Comparison of ENCODE assay signal across 9 mouse cellular contexts in genomic region chr2:3422548-3422947, GRCm38 (mm10). TPM values are rescaled to one million over a fixed set of nuclear protein-coding genes. Genes with fewer than 3 reads are reported as not detected.
DNase-seq lines count a peak whose midpoint lies in the region; ATAC-seq and TF ChIP-seq lines count a peak whose summit lies in the region.
"Had no signal": no experiment of that assay in that cellular context is flagged by ENCODE, and none has a peak within 500 bp of the region (broad histone marks: within the 10 kb centered on the region; RNA-seq: fewer than 3 reads in every experiment).

Gene Meig1 (minus strand): TSS chr2:3422648.

- no peak for ATAC-seq in hindbrain, embryonic 13.5 days (ENCODE audit: low FRiP score)
- no peak for ATAC-seq in embryonic facial prominence, embryonic 15.5 days (ENCODE audit: insufficient number of reproducible peaks, low FRiP score, low TSS enrichment, low read depth)
- ATAC-seq in liver, embryonic 16.5 days (ENCODE audit: low read depth), result no peak
- no peak for ATAC-seq in CD4-positive, CD25-positive, alpha-beta regulatory T cell, adult 4 months

- TF ChIP-seq CTCF in E14TG2a.4 (conservative IDR thresholded peaks at IDR 0.05; ENCODE audit: low read length), result no peak

- H3K4me1 ChIP-seq in hindbrain, embryonic 13.5 days (replicated peaks), result peaks cover 23% of the 10 kb centered on the region
- H3K4me1 ChIP-seq in hindbrain, embryonic 10.5 days (replicated peaks), result peaks cover 33% of the 10 kb centered on the region
- peaks cover 52% of the 10 kb centered on the region for H3K4me1 ChIP-seq in E14TG2a.4 (replicated peaks; ENCODE audit: low read depth, low read length)
- H3K4me1 ChIP-seq in embryonic facial prominence, embryonic 15.5 days, result peaks cover 18% of the 10 kb centered on the region
- H3K4me1 ChIP-seq in liver, embryonic 16.5 days (ENCODE audit: control insufficient read depth, low read depth, low read length), result peaks cover 9% of the 10 kb centered on the region

- H3K9ac ChIP-seq in hindbrain, embryonic 13.5 days, result no peak within 1 kb of the TSS
- no peak within 1 kb of the TSS for H3K9ac ChIP-seq in embryonic facial prominence, embryonic 15.5 days
- H3K9ac ChIP-seq in liver, embryonic 16.5 days (ENCODE audit: low read depth, low read length), result peak within 1 kb of the TSS; percentile 57

- no peak for DNase-seq in hindbrain, embryonic 10.5 days (ENCODE audit: low spot score)
- no peak for DNase-seq in gastrocnemius, postnatal 10 days
- no peak for DNase-seq in adrenal gland, postnatal 14 days

- H3K9me3 ChIP-seq in hindbrain, embryonic 13.5 days, result no peaks in the 10 kb centered on the region
- H3K9me3 ChIP-seq in hindbrain, embryonic 10.5 days, result 0 out of 2 replicates have a peak, but pooled peaks cover 3% of the 10 kb centered on the region
- H3K9me3 ChIP-seq in E14TG2a.4 (ENCODE audit: low read length), result no peaks in the 10 kb centered on the region
- H3K9me3 ChIP-seq in embryonic facial prominence, embryonic 15.5 days (replicated peaks), result no peaks in the 10 kb centered on the region
- no peaks in the 10 kb centered on the region for H3K9me3 ChIP-seq in liver, embryonic 16.5 days (replicated peaks; ENCODE audit: control insufficient read depth, low read length)

- H3K36me3 ChIP-seq in hindbrain, embryonic 13.5 days, result peaks cover 4% of the 10 kb centered on the region
- no peaks in the 10 kb centered on the region for H3K36me3 ChIP-seq in hindbrain, embryonic 10.5 days
- peaks cover 14% of the 10 kb centered on the region for H3K36me3 ChIP-seq in E14TG2a.4 (ENCODE audit: insufficient read depth, low read length)
- no peaks in the 10 kb centered on the region; the same call in 1 of the 2 replicates for H3K36me3 ChIP-seq in embryonic facial prominence, embryonic 15.5 days
- H3K36me3 ChIP-seq in liver, embryonic 16.5 days (ENCODE audit: control insufficient read depth, insufficient read depth), result no peaks in the 10 kb centered on the region

- H3K4me2 ChIP-seq in hindbrain, embryonic 13.5 days, result peak within 1 kb of the TSS; percentile 94; the same call in 1 of the 2 replicates
- peak within 1 kb of the TSS; percentile 97 for H3K4me2 ChIP-seq in embryonic facial prominence, embryonic 15.5 days (replicated peaks)
- H3K4me2 ChIP-seq in liver, embryonic 16.5 days (ENCODE audit: low read depth, low read length), result peak within 1 kb of the TSS; percentile 92

- WGBS in hindbrain, embryonic 13.5 days, result 76% methylated on average over 3 of the region's 3 CpGs
- WGBS in hindbrain, embryonic 10.5 days, result 76% methylated on average over 3 of the region's 3 CpGs
- WGBS in embryonic facial prominence, embryonic 15.5 days, result 62% methylated on average over 3 of the region's 3 CpGs
- WGBS in liver, embryonic 16.5 days (ENCODE audit: insufficient replicate concordance), result 54% methylated on average over 3 of the region's 3 CpGs

- H3K4me3 ChIP-seq in hindbrain, embryonic 13.5 days, result peak within 1 kb of the TSS; percentile 81; the same call in 1 of the 2 replicates
- H3K4me3 ChIP-seq in hindbrain, embryonic 10.5 days, result no peak within 1 kb of the TSS
- peak within 1 kb of the TSS; percentile 90; the same call in 1 of the 2 replicates for H3K4me3 ChIP-seq in E14TG2a.4 (replicated peaks; ENCODE audit: low read length)
- H3K4me3 ChIP-seq in embryonic facial prominence, embryonic 15.5 days (replicated peaks), result no peak within 1 kb of the TSS
- peak within 1 kb of the TSS; percentile 87 for H3K4me3 ChIP-seq in liver, embryonic 16.5 days (ENCODE audit: low read depth, low read length)

- H3K27me3 ChIP-seq in hindbrain, embryonic 13.5 days, result no peaks in the 10 kb centered on the region
- peaks cover 11% of the 10 kb centered on the region for H3K27me3 ChIP-seq in hindbrain, embryonic 10.5 days (ENCODE audit: insufficient read depth, poor library complexity, severe bottlenecking)
- H3K27me3 ChIP-seq in E14TG2a.4 (ENCODE audit: insufficient read depth, low read length), result peaks cover 12% of the 10 kb centered on the region
- 0 out of 2 replicates have a peak, but pooled peaks cover 3% of the 10 kb centered on the region for H3K27me3 ChIP-seq in embryonic facial prominence, embryonic 15.5 days
- peaks cover 6% of the 10 kb centered on the region; the same call in 1 of the 2 replicates for H3K27me3 ChIP-seq in liver, embryonic 16.5 days (ENCODE audit: control insufficient read depth, insufficient read depth, low read depth, low read length)

- H3K27ac ChIP-seq in hindbrain, embryonic 13.5 days, result no peak within 1 kb of the TSS
- no peak within 1 kb of the TSS for H3K27ac ChIP-seq in hindbrain, embryonic 10.5 days
- H3K27ac ChIP-seq in embryonic facial prominence, embryonic 15.5 days (replicated peaks), result no peak within 1 kb of the TSS
- H3K27ac ChIP-seq in liver, embryonic 16.5 days (ENCODE audit: low read length), result peak within 1 kb of the TSS; percentile 56

RNA-seq across cellular contexts. Expression of gene Meig1, which starts in this region (rescaled TPM):
- 2.9 and 8.4 TPM in 2 replicates for polyA plus RNA-seq in hindbrain, embryonic 13.5 days (2015; fragmentation: Nextera tagmentation; extraction: Ambion mirVana)
- 1.3 and 6.5 TPM in 2 replicates for polyA plus RNA-seq in hindbrain, embryonic 10.5 days (2016; fragmentation: Nextera tagmentation; extraction: Ambion mirVana)
- 27.9 and 54.5 TPM in 2 replicates for polyA plus RNA-seq in embryonic facial prominence, embryonic 15.5 days (2015; fragmentation: Nextera tagmentation; extraction: Ambion mirVana)
- not detected in 2 replicates for polyA plus RNA-seq in liver, embryonic 16.5 days (2015; fragmentation: Nextera tagmentation; extraction: Ambion mirVana)
- under 1 TPM in 1 of 2 experiments, not detected in 1; 0.47 TPM for total RNA-seq in gastrocnemius, postnatal 10 days (2021)
- polyA plus RNA-seq in CD4-positive, CD25-positive, alpha-beta regulatory T cell, adult 4 months (2017; shearing (Covaris generic)), result not detected
- total RNA-seq in adrenal gland, postnatal 14 days (2021), result not detected in 2 replicates
- polyA plus RNA-seq: small intestine, adult 2 months had no signal

Comparison
In these comparisons a context has a peak if more than half of its experiments do, and no peak if none do; other contexts are left out.
1. H3K4me3 ChIP-seq: peak in hindbrain, embryonic 13.5 days (single experiment), E14TG2a.4 (single experiment) and liver, embryonic 16.5 days (single experiment); none in hindbrain, embryonic 10.5 days (single experiment) and embryonic facial prominence, embryonic 15.5 days (single experiment).
2. Peak in every context shown above with its lines, with median percentiles within 50 percentile points of each other: H3K4me2 ChIP-seq.